Mouse (Mus musculus) heart, postnatal 25 days (tissue): Measurements from ENCODE around the gene Rftn2. TPM values are rescaled to one million over a fixed set of nuclear protein-coding genes. Genes with fewer than 3 reads are reported as not detected.

Experiments
- DNase-seq: peaks from one replicate; pipeline ENCODE4 v3.0.0; 2022; ENCODE audit warnings: low spot score
- intact Hi-C: fragments of 180-260 bp; cut with DNase I; formaldehyde crosslinking; loops from one replicate; pipeline ENCODE4 v1.15.1; 2025
- total RNA-seq, 2 experiments: library from RNA; stranded (reverse); gene quantifications; 2 replicates each; pipeline ENCODE4 v1.2.3; 2021

The Rftn2 gene
- total RNA-seq, 2 experiments from 2014 or later, result 14.2 to 14.4 TPM

DNA sequence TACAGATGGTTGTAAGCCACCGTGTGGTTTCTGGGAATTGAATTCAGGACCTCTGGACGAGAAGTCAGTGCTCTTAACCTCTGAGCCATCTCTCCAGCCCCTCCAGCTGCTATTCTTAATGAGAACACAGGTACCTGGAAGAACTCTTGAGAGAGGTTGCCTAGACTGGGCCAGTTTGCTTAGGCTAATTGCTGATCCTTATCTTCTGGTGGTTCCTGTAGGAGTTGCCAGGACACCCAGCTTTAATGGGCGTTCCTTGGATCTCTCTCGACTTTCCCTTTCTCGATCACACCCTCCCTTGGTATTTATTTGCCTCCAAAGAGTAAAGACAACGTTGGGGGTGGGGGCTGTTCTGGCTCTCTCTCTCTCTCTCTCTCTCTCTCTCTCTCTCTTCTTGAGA is 13.1 kb downstream of the Rftn2 start:
- DNase-seq, result no peak
- intact Hi-C loops, result no loop called here

DNA sequence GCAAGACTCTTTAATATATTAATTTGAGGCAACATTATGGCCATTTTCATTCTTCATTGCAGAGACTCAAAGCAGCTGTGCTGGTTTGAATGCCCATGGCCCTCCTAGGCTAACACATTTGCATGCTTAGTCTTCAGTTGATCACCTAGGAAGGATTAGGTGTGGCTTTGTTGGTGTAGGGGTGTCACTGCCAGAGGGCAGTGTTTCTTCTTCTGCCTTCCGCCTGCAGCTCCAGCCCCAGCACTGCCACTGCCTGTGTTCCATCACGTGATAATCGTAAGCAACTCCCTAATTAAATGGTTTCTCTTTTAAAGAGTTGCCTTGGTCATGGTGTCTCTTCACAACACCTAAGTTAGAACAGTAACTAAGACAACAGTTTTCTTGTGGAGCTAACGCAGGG is 13.8 kb downstream of the Rftn2 start:
- intact Hi-C loops, result no loop called here
- DNase-seq, result no peak

DNA sequence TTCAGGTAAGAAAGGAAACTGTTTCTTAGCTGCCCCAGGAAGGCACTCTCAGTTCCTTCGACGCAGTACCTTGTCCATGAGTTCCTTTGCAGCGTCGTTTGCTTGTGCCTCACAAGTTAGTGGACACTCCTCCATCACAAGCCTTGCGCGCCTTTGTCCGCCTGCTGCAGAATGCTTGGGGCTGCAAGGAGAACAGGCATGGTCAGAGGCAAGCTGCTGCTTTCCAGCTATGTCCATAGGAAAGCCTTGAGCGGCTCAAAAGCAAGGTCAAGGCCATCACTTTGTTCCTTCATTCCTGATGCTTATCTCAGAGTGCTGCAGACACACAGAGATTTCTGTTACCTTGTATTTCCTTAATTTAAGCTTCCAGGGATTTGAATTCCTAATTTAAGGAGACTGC is 15.5 kb downstream of the Rftn2 start:
- intact Hi-C loops, result no loop called here
- DNase-seq, result no peak

DNA sequence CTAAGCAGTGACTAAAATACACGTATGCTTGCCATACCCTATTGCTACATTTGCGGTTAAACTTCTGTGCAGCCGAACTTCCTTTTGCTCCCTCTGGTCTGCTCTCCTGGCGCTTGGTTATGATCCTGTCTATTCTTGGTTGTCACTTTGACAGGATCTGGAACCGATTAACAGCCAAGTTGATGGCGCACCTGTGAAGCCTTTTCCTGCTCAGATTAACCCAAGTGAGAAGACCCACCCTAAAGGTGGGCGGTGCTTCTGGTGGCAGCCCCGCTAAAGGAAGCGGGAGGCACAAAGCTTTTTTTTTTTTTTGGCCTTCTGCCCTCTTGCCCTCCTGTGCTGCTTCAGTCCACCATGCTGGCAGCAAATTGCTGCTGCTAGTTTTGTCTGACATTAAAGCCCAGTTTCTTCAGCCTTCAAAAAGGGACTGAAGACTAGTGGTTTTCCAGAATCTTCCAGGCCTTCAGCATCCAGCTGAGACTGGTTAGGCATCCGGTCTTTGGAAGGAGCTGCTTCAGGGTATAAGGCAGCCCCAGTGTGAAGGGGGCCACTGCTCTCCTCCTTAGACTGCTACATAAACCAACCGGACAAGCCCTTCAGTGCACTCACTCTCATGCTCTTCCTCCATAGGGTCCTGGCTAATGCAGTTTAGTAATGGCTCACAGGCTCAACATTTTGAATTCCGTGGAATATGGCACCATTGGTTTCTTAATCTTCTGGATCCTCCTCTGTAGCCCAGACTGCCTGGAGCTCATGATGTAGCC is 16.2 kb downstream of the Rftn2 start:
- DNase-seq, result no peak
- intact Hi-C loops, result no loop called here

GRCm38 (mm10) chr1:55208500-55209140 is 18.0 kb downstream of the Rftn2 start:
- intact Hi-C loops, result no loop called here
- no peak for DNase-seq

- no peak for DNase-seq
These were observed 19.0 kb downstream of the Rftn2 start for GRCm38 (mm10) chr1:55207561-55207960.

GRCm38 (mm10) chr1:55205808-55206327 is 20.7 kb downstream of the Rftn2 start:
- DNase-seq, result no peak
- intact Hi-C loops, result no loop called here

More at GRCm38 (mm10) chr1:55207561-55207960, 19.0 kb downstream of the Rftn2 start:
- intact Hi-C loops, result no loop called here

- intact Hi-C loops, result no loop called here
- peak; percentile 49 for DNase-seq
These were observed 24.5 kb downstream of the Rftn2 start for GRCm38 (mm10) chr1:55201850-55202752.

- intact Hi-C loops, result no loop called here
- no peak for DNase-seq
These were observed 27.9 kb downstream of the Rftn2 start for GRCm38 (mm10) chr1:55198719-55199118.

DNA sequence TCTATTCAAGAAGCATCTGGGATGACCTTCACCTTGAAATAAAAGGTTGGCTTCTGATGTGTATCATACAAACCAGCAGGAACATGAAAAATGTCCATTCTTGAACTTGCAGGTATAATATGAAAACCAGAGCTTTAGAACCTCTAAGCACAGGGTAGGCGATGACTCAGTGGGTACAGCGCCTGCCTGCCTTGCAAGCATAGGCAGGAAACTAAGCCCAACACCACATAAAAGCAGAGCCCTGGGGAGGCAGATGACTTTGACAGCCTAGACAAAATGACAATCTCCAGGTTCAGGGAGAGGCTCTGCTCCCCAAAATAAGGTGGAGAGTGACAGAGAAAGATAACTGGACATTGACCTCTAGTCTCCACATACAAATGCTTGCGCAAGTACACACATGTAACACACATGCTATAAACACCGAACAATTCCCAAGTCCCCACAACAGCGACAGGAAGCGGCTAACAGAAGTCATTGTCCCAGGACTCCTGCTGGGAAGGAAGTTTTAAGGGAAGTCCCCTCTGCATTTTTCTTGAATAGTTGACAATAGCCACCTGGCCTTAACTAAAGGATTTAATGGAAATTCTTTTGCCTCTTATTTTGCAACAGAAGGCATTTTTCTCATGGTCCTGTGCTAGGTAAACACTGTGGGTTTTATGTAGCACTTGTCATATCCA is 30.1 kb downstream of the Rftn2 start:
- intact Hi-C loops, result no loop called here
- DNase-seq, result no peak

GRCm38 (mm10) chr1:55195021-55195420 is 31.6 kb downstream of the Rftn2 start:
- intact Hi-C loops, result no loop called here
- no peak for DNase-seq

DNA sequence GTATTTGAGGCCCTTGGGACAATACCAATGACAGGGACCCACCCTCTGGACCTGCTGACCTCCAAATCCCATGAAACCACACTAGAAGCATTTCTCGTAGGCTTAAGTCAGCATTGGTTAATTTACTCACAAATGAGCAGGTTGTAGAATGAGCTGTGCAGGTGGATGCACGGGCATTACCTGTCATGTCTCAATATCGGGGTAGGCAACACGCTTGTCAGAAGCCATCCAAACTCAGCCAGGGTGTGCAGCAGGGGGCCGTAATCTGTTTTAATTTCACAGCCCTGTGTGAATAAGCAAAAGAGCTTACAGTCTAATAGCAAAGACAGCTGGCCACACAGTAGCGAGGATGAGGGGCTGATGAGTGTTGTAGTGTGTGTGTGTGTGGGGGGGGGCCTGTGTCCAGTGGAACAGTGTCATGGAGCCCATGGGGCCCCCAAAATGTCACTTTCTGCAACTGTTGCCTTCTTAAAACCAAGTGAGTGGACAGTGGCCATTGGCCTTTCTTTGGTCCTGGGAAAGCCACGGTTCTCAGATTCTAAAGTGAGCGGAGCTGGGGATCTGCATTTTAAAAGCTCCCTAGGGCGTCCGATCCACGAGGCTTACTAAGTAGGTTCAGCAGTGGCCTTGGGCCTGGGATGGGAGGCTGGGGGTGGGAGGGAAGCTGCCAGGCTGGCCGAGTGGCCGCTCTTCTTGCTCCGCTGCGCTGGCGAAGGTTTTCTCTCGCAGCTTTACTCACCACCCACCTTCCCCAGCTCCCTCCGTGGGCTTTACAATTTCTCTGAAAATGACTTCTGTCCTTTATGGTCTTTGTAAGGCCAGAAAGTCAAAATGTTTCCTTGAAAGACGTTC is 32.3 kb downstream of the Rftn2 start:
- DNase-seq, result no peak
- intact Hi-C loops, result no loop called here

GRCm38 (mm10) chr1:55193316-55193715 is 33.3 kb downstream of the Rftn2 start:
- intact Hi-C loops, result loop anchor here (2.0 kb wide), 1 partner anchor 189 kb away; no protein-coding TSS in a partner anchor
- peak; percentile 12 for DNase-seq

DNA sequence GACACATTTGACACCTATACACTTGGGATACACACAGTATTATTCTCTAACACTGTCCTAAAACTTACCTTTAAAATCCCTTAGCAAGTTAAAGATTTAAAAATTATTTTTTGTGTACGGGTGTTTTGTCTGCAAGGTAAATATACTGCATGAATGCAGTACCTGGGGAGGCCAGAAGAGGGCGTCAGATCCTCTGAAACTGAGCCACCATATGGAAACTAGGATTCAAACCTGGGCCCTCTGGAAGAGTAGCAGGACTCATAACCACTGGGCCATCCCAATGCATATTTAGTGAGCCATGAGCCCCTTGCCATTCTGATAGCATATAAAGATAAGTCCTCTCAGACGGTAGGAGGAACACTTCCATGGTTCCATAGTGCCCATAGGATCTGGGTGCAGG is 33.8 kb downstream of the Rftn2 start:
- no peak for DNase-seq
- intact Hi-C loops, result loop anchor here (2.0 kb wide), 1 partner anchor 190 kb away; no protein-coding TSS in a partner anchor

- DNase-seq, result no peak
- intact Hi-C loops, result loop anchor here (2.0 kb wide), 1 partner anchor 191 kb away; no protein-coding TSS in a partner anchor
These were observed 34.6 kb downstream of the Rftn2 start for GRCm38 (mm10) chr1:55192015-55192414.

DNA sequence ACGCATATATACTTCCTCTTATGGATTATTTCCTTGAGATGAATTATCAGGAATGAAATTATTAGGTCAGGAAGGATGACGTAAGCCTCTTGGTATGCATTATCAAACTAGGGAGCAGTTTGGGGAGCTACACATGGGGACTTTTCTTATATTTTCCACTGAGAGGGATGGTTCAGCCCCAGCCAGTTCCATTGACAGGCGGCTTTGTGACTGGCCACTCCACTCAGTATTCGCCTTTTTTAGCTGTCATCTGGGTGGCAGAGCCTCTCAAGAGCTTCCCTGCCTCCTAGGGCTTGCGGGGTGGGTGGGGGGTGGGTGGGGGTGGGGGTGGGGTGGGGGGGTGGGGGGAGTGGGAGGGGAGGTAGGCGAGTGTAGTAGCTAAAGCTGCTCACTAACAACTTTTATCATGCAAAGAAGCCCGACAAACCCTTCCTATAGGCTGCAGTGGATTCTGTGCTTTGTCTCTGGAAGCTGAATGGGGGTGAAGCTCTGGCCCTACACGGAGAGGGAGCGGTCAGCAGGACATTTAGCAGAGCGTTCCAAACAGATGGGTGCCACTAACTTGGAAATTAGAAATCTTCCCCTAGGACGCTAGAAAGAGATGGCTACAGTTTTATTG is 39.9 kb downstream of the Rftn2 start:
- intact Hi-C loops, result no loop called here
- DNase-seq, result no peak

DNA sequence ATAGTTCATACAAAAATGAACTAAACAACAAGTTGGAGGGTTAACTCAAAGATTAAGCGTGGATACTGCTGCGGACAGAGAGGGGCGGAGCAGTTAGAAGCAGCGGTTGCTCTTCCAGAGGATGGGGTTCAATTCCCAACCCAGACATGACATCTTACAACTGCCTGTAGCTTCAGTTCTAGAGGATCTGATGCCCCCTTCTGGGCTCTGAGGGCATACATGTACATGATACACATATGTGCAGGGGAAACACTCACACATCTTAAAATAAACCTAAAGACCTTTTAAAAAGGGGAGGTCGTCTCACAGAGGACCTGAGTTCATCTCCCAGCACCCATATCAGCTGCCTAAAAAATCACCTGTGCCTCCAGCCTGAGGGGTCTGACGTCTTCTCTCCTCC is 40.9 kb downstream of the Rftn2 start:
- no peak for DNase-seq
- intact Hi-C loops, result no loop called here

DNA sequence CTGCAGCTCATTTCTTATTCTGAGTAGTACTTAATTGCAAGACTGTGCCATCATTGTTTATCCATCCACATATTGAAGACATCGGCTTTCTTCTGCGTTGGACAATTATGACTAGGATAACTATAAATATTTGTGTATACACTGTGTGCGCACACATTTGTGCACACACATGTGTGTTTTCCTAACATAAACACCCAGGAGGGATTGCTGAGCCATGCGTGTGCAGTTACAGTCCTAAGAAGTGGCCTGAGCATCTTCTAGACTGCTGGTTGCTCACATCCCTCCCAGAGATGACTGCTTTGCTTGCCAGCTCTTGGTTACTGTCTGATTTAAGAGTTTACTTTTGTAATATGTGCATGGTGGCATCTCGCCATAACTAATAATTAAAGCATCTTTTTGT is 44.2 kb downstream of the Rftn2 start:
- DNase-seq, result no peak
- intact Hi-C loops, result no loop called here
